Mouse (Mus musculus): ENCODE results near the gene Cenpc1.

The Cenpc1 gene

GRCm38 (mm10) chr5:85992805-85993721, 72.3 kb downstream of the Cenpc1 start:
- no peak for DNase-seq

- no peak for DNase-seq
Measured at GRCm38 (mm10) chr5:85992055-85992454, 73.3 kb downstream of the Cenpc1 start.

- no peak for DNase-seq
Measured at GRCm38 (mm10) chr5:85987516-85987863, 77.9 kb downstream of the Cenpc1 start.

GRCm38 (mm10) chr5:85986734-85987515, 78.5 kb downstream of the Cenpc1 start:
- DNase-seq, result no peak

GRCm38 (mm10) chr5:85977646-85978426, 87.5 kb downstream of the Cenpc1 start:
- DNase-seq, result no peak

GRCm38 (mm10) chr5:85962791-85963190, 102.6 kb downstream of the Cenpc1 start:
- DNase-seq, result no peak
